Mouse (Mus musculus) liver, embryonic 13.5 days (tissue): Measurements from ENCODE around the gene Tspan9. TPM values are rescaled to one million over a fixed set of nuclear protein-coding genes. Genes with fewer than 3 reads are reported as not detected.

Experiments
- ATAC-seq: fragments of 200-750 bp; cut with Nextera tagmentation; 2 replicates; pipeline ENCODE4 v1.8.0; 2017; ENCODE audit warnings: low read depth, mild to moderate bottlenecking, moderate number of reproducible peaks, moderate library complexity
- DNase-seq: peaks from one replicate; pipeline ENCODE4 v3.0.0; 2022
- H3K27ac ChIP-seq: fragments of 300-500 bp; sonication (generic); 2 replicates; pipeline ENCODE4 v1.5.1; 2015; ENCODE audit warnings: moderate library complexity, mild to moderate bottlenecking, inconsistent platforms
- H3K27me3 ChIP-seq: fragments of 300-500 bp; sonication (generic); 2 replicates; pipeline ENCODE4 v1.6.1; 2015; ENCODE audit warnings: mild to moderate bottlenecking, inconsistent platforms
- H3K36me3 ChIP-seq: fragments of 300-500 bp; sonication (generic); 2 replicates; pipeline ENCODE4 v1.6.1; 2015; ENCODE audit warnings: mild to moderate bottlenecking, inconsistent platforms
- H3K4me1 ChIP-seq: fragments of 300-500 bp; sonication (generic); replicated peaks from 2 replicates; pipeline ENCODE4 v1.6.1; 2015; ENCODE audit warnings: inconsistent platforms
- H3K4me2 ChIP-seq: fragments of 300-500 bp; sonication (generic); 2 replicates; pipeline ENCODE4 v1.6.1; 2015; ENCODE audit warnings: inconsistent platforms, mild to moderate bottlenecking, moderate library complexity
- H3K4me3 ChIP-seq: fragments of 300-500 bp; sonication (generic); replicated peaks from 2 replicates; pipeline ENCODE4 v1.5.1; 2015; ENCODE audit warnings: mild to moderate bottlenecking, inconsistent platforms
- H3K9ac ChIP-seq: fragments of 300-500 bp; sonication (generic); 2 replicates; pipeline ENCODE4 v1.6.1; 2015; ENCODE audit warnings: mild to moderate bottlenecking, inconsistent platforms
- H3K9me3 ChIP-seq: fragments of 300-500 bp; sonication (generic); replicated peaks from 2 replicates; pipeline ENCODE4 v1.6.1; 2016; ENCODE audit warnings: inconsistent platforms
- WGBS: fragments of 180-500 bp; shearing (Covaris S2); methylation state at CpG from one replicate; pipeline ENCODE4 v1.1.7; 2015; ENCODE audit not compliant: insufficient replicate concordance; 5-methylcytosine and 5-hydroxymethylcytosine counted together
- polyA plus RNA-seq: library from polyadenylated mRNA; unstranded; fragments of >200 nt; fragmentation: Nextera tagmentation; extraction: Ambion mirVana; gene quantifications from 2 replicates; pipeline ENCODE4 v1.2.1, GENCODE M21; 2015

Tspan9 gene
- polyA plus RNA-seq, 1 experiment from 2014 or later, result 16.9 TPM

GRCm38 (mm10) chr6:127989624-127990212 lies 153.7 kb downstream of the Tspan9 start:
- no peak for ATAC-seq
- 67% methylated on average over 11 of the region's 11 CpGs for WGBS
- H3K4me1 ChIP-seq, result no peaks in the 10 kb centered on the region; the same call in 1 of the 2 replicates
- no peaks in the 10 kb centered on the region for H3K36me3 ChIP-seq
- DNase-seq, result no peak
- H3K9me3 ChIP-seq, result no peaks in the 10 kb centered on the region
- no peak overlapping the region for H3K4me2 ChIP-seq
- no peak overlapping the region for H3K4me3 ChIP-seq
- H3K9ac ChIP-seq, result no peak overlapping the region
- H3K27me3 ChIP-seq, result 0 out of 2 replicates have a peak, but pooled peaks cover 2% of the 10 kb centered on the region
- H3K27ac ChIP-seq, result no peak overlapping the region

GRCm38 (mm10) chr6:127988944-127989494 lies 154.4 kb downstream of the Tspan9 start:
- 79% methylated on average over 12 of the region's 12 CpGs for WGBS
- Histone ChIP-seq H3K36me3 (no peaks in the 10 kb centered on the region), H3K4me1 (no peaks in the 10 kb centered on the region; the same call in 1 of the 2 replicates), H3K4me3 (no peak overlapping the region), H3K27ac (no peak overlapping the region), H3K9me3 (no peaks in the 10 kb centered on the region), H3K27me3 (0 out of 2 replicates have a peak, but pooled peaks cover 2% of the 10 kb centered on the region), H3K9ac (no peak overlapping the region), H3K4me2 (no peak overlapping the region)
- DNase-seq, result no peak
- no peak for ATAC-seq

- ATAC-seq (no peak), DNase-seq (no peak)
- H3K9ac ChIP-seq, result no peak overlapping the region
- 78% methylated on average over 14 of the region's 14 CpGs for WGBS
- no peaks in the 10 kb centered on the region for H3K9me3 ChIP-seq
- no peak overlapping the region for H3K27ac ChIP-seq
- 0 out of 2 replicates have a peak, but pooled peaks cover 2% of the 10 kb centered on the region for H3K27me3 ChIP-seq
- no peaks in the 10 kb centered on the region for H3K36me3 ChIP-seq
- peaks cover 4% of the 10 kb centered on the region; the same call in 1 of the 2 replicates for H3K4me1 ChIP-seq
- H3K4me3 ChIP-seq, result no peak overlapping the region
- H3K4me2 ChIP-seq, result no peak overlapping the region
These were observed 156.0 kb downstream of the Tspan9 start for GRCm38 (mm10) chr6:127987374-127987773.

- H3K9ac ChIP-seq, result no peak overlapping the region
- 32% methylated on average over 9 of the region's 9 CpGs for WGBS
- no peak overlapping the region for H3K27ac ChIP-seq
These were observed 157.0 kb downstream of the Tspan9 start for GRCm38 (mm10) chr6:127986357-127986756.

DNA sequence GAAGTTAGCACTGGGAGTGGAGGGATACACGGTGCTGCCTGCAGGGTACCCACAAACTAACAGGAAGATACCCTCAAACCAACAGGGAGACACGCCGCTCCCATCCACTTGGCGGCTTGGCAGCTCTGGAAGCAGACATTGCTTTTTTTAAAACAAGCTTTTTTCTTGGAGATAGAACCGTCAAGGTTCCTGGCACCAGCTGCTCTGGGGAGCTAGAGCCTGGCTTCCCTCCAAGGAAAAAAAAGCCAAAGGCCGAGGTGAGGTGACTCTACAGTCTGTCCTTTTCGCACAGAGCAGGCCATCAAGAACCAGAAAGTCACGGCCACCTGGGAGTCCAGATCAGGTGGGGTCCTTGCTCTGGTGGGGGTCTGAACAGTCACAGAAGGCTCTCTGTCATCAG lies 162.2 kb downstream of the Tspan9 start:
- DNase-seq (no peak), ATAC-seq (no peak)
- Histone ChIP-seq H3K9ac (no peak overlapping the region), H3K4me1 (peaks cover 7% of the 10 kb centered on the region; the same call in 1 of the 2 replicates), H3K36me3 (no peaks in the 10 kb centered on the region), H3K4me3 (no peak overlapping the region), H3K9me3 (no peaks in the 10 kb centered on the region), H3K4me2 (no peak overlapping the region), H3K27me3 (0 out of 2 replicates have a peak, but pooled peaks cover 2% of the 10 kb centered on the region), H3K27ac (no peak overlapping the region)
- WGBS, result 56% methylated on average over 8 of the region's 8 CpGs

More at GRCm38 (mm10) chr6:127986357-127986756, 157.0 kb downstream of the Tspan9 start:
- no peak overlapping the region for H3K4me3 ChIP-seq
- peaks cover 4% of the 10 kb centered on the region; the same call in 1 of the 2 replicates for H3K4me1 ChIP-seq
- no peak for ATAC-seq
- H3K4me2 ChIP-seq, result no peak overlapping the region
- H3K27me3 ChIP-seq, result 0 out of 2 replicates have a peak, but pooled peaks cover 2% of the 10 kb centered on the region
- no peaks in the 10 kb centered on the region for H3K9me3 ChIP-seq
- DNase-seq, result no peak
- H3K36me3 ChIP-seq, result no peaks in the 10 kb centered on the region

DNA sequence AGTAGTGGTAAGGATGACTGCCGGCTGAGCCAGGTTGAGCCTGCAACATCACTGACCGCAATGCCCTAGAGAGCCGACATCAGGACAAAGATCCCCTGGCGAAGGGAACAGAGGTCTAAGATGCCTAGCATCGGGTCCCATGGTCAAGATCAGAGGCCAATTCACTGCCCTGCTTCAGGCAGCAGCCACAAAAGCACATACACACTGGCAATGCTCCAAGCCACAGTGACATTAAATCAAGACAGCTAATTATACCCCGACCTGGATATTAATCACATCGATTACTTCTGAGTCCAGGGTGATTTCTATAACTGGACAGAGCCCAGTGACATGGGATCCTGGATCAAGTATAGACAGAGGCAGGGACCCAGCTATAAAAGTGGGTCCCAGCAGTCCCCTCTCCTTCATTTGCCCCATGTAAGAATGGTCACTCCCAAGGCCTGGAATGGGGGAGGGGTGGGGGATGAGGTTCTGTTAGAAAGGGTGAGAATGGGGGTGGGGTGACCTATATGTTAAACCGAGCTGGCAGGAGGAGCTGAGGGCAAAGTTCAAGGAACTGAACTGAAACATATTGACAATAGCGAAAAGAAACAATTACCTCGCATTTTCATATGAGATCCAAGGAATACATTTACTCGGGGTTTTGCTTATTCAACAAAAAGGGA lies 162.9 kb downstream of the Tspan9 start:
- no peak overlapping the region for H3K4me3 ChIP-seq
- H3K27ac ChIP-seq, result no peak overlapping the region
- no peaks in the 10 kb centered on the region for H3K9me3 ChIP-seq
- H3K4me2 ChIP-seq, result no peak overlapping the region
- no peak overlapping the region for H3K9ac ChIP-seq
- no peaks in the 10 kb centered on the region for H3K36me3 ChIP-seq
- 66% methylated on average over 11 of the region's 11 CpGs for WGBS
- DNase-seq (no peak), ATAC-seq (no peak)
- H3K4me1 ChIP-seq, result peaks cover 7% of the 10 kb centered on the region; the same call in 1 of the 2 replicates
- 0 out of 2 replicates have a peak, but pooled peaks cover 2% of the 10 kb centered on the region for H3K27me3 ChIP-seq

- ATAC-seq, result no peak
- H3K27ac ChIP-seq, result no peak overlapping the region
- no peak overlapping the region for H3K4me3 ChIP-seq
- no peak overlapping the region for H3K4me2 ChIP-seq
- H3K4me1 ChIP-seq, result peaks cover 7% of the 10 kb centered on the region; the same call in 1 of the 2 replicates
- H3K9me3 ChIP-seq, result no peaks in the 10 kb centered on the region
- no peak overlapping the region for H3K9ac ChIP-seq
- DNase-seq, result no peak
- no peaks in the 10 kb centered on the region for H3K27me3 ChIP-seq
- 75% methylated on average over 5 of the region's 5 CpGs for WGBS
- H3K36me3 ChIP-seq, result no peaks in the 10 kb centered on the region
These were observed 163.6 kb downstream of the Tspan9 start for GRCm38 (mm10) chr6:127979831-127980230.

GRCm38 (mm10) chr6:127978941-127979340 lies 164.5 kb downstream of the Tspan9 start:
- 84% methylated on average over 20 of the region's 20 CpGs for WGBS
- no peaks in the 10 kb centered on the region for H3K27me3 ChIP-seq
- no peak for DNase-seq
- H3K4me3 ChIP-seq, result no peak overlapping the region
- H3K4me1 ChIP-seq, result peaks cover 7% of the 10 kb centered on the region; the same call in 1 of the 2 replicates
- H3K4me2 ChIP-seq, result no peak overlapping the region
- ATAC-seq, result no peak
- H3K27ac ChIP-seq, result no peak overlapping the region
- no peaks in the 10 kb centered on the region for H3K36me3 ChIP-seq
- no peaks in the 10 kb centered on the region for H3K9me3 ChIP-seq
- H3K9ac ChIP-seq, result no peak overlapping the region

DNA sequence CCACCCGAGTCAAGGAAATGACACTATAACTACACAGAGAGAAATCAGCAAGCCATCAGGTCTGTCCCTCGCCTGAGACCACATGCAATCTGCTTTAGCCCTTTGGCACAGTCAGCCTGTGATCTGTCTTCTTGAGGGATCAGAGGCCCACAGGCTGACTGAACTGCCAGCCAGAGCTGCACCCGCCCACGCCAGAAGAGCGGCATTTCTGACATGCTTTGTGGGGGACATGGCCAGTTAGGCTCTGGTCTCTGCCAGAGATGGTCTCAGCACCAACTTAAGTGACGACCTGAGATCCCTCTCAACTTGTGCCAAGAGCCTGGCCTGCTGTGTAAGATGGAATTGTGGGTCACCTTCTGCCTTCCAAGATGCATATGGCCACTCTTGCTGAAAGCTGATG lies 166.7 kb downstream of the Tspan9 start:
- Histone ChIP-seq H3K27ac (no peak overlapping the region), H3K9me3 (no peaks in the 10 kb centered on the region), H3K4me1 (peaks cover 3% of the 10 kb centered on the region; the same call in 1 of the 2 replicates), H3K9ac (no peak overlapping the region), H3K4me2 (no peak overlapping the region), H3K27me3 (no peaks in the 10 kb centered on the region), H3K4me3 (no peak overlapping the region), H3K36me3 (no peaks in the 10 kb centered on the region)
- DNase-seq (no peak), ATAC-seq (no peak)
- 55% methylated on average over 6 of the region's 6 CpGs for WGBS

DNA sequence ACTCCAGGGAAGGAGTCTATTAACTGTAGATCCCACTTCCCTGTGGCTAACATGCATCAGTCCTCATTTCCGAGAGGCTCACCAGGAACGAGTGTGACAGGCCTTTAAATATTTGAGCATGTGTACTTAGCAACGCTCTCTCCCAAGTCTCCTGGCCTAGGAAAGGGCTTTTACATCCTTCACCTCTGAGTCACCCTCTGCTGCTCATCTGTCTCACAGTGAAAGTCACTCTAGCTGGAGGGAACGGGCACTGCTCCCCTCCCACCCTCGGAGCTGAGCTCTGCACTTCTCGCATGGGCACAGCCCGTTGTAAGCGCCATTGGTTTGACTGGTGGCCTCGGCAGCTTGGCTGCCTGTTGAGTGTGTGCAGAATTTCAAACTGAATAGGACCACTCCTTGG lies 169.4 kb downstream of the Tspan9 start:
- Histone ChIP-seq H3K4me2 (no peak overlapping the region), H3K36me3 (no peaks in the 10 kb centered on the region), H3K9me3 (no peaks in the 10 kb centered on the region), H3K4me1 (no peaks in the 10 kb centered on the region), H3K9ac (no peak overlapping the region), H3K4me3 (no peak overlapping the region), H3K27ac (no peak overlapping the region), H3K27me3 (no peaks in the 10 kb centered on the region)
- WGBS, result 60% methylated on average over 9 of the region's 9 CpGs
- DNase-seq, result no peak
- ATAC-seq, result no peak

GRCm38 (mm10) chr6:127973553-127973952 lies 169.8 kb downstream of the Tspan9 start:
- no peaks in the 10 kb centered on the region for H3K36me3 ChIP-seq
- H3K9ac ChIP-seq, result no peak overlapping the region
- no peak overlapping the region for H3K4me3 ChIP-seq
- WGBS, result 43% methylated on average over 6 of the region's 6 CpGs
- no peak overlapping the region for H3K27ac ChIP-seq
- H3K27me3 ChIP-seq, result no peaks in the 10 kb centered on the region
- H3K4me2 ChIP-seq, result no peak overlapping the region
- H3K9me3 ChIP-seq, result no peaks in the 10 kb centered on the region
- no peaks in the 10 kb centered on the region for H3K4me1 ChIP-seq
- ATAC-seq, result no peak
- DNase-seq, result no peak
